ENCODE assay signal across 10 mouse cellular contexts in genomic region chr10:19356720-19357641, GRCm38 (mm10). TPM values are rescaled to one million over a fixed set of nuclear protein-coding genes. Genes with fewer than 3 reads are reported as not detected.
DNase-seq lines count a peak whose midpoint lies in the region; ATAC-seq and TF ChIP-seq lines count a peak whose summit lies in the region.
"Had no signal": no experiment of that assay in that cellular context is flagged by ENCODE, and none has a peak within 500 bp of the region (broad histone marks: within the 10 kb centered on the region; RNA-seq: fewer than 3 reads in every experiment).

No protein-coding gene starts in this region.

- H3K4me2 ChIP-seq in limb, embryonic 12.5 days, result peak overlapping the region; percentile 45

- DNase-seq in embryo, embryonic 10 days (ENCODE audit: low spot score), result peak; percentile 44
- no peak for DNase-seq in embryo, embryonic 11 days
- DNase-seq in spleen, adult 2 months (ENCODE audit: low read depth in 1 of 2, low spot score in 2 of 2), result no peak
- no peak for DNase-seq in spleen, postnatal 10 days (ENCODE audit: low spot score in 2 of 2)
- DNase-seq in thymus, postnatal 4 days, result peak; percentile 49
- no peak for DNase-seq in layer of hippocampus, adult 9-11 months
- DNase-seq in adrenal gland, postnatal 36 days, result no peak

- no peaks in the 10 kb centered on the region for H3K9me3 ChIP-seq in limb, embryonic 12.5 days

- H3K27ac ChIP-seq in spleen, adult 2 months (ENCODE audit: insufficient read depth, low read length), result no peak overlapping the region
- no peak overlapping the region for H3K27ac ChIP-seq in limb, embryonic 12.5 days
- H3K27ac ChIP-seq: macrophage had no signal

- no peaks in the 10 kb centered on the region for H3K36me3 ChIP-seq in spleen, adult 2 months (ENCODE audit: control insufficient read depth, insufficient read depth, low read length)
- no peaks in the 10 kb centered on the region for H3K36me3 ChIP-seq in limb, embryonic 12.5 days

- H3K4me1 ChIP-seq in spleen, adult 2 months (ENCODE audit: control insufficient read depth, insufficient read depth, insufficient read length), result peaks cover 13% of the 10 kb centered on the region
- peaks cover 14% of the 10 kb centered on the region for H3K4me1 ChIP-seq in limb, embryonic 12.5 days (replicated peaks)

- H3K9ac ChIP-seq in limb, embryonic 12.5 days (replicated peaks), result no peak overlapping the region

- ATAC-seq in limb, embryonic 12.5 days (ENCODE audit: insufficient number of reproducible peaks, insufficient read depth, low FRiP score, low TSS enrichment, low read depth), result no peak; the same call in 1 of the 2 replicates

- H3K27me3 ChIP-seq in spleen, adult 2 months (ENCODE audit: control insufficient read depth, insufficient read depth, low read length), result peaks cover 19% of the 10 kb centered on the region
- H3K27me3 ChIP-seq in limb, embryonic 12.5 days, result peaks cover 97% of the 10 kb centered on the region

- TF ChIP-seq CTCF in spleen, adult 2 months (IDR thresholded peaks at IDR 0.05; ENCODE audit: extremely low read depth, insufficient read depth, insufficient read length, insufficient replicate concordance), result no peak

- WGBS in spleen, adult 2 months, result 7% methylated on average over 63 of the region's 63 CpGs
- under 1% methylated on average over 63 of the region's 63 CpGs for WGBS in limb, embryonic 12.5 days

- peak overlapping the region; percentile 24; the same call in 1 of the 2 replicates for H3K4me3 ChIP-seq in spleen, adult 2 months (ENCODE audit: extremely low read depth, insufficient read depth, insufficient read length)
- peak overlapping the region; percentile 20 for H3K4me3 ChIP-seq in limb, embryonic 12.5 days (replicated peaks)

- no peak for TF ChIP-seq POLR2A in spleen, adult 2 months (IDR thresholded peaks at IDR 0.05; ENCODE audit: low read depth, low read length)

RNA-seq across cellular contexts. Expression of gene Olig3, which starts 0.6 kb away (rescaled TPM):
- polyA plus RNA-seq in spleen, adult 2 months (2012; rRNA removed), result 0.04 TPM in 1 of 2 replicates, not detected in the other
- polyA plus RNA-seq in limb, embryonic 12.5 days (2016; fragmentation: Nextera tagmentation; extraction: Ambion mirVana), result not detected in 2 replicates
- total RNA-seq in adrenal gland, postnatal 36 days (2021), result not detected
- total RNA-seq: hematopoietic stem cell, adult 5-6 weeks had no signal
- polyA plus RNA-seq: macrophage had no signal

Comparison
In these comparisons a context has a peak if more than half of its experiments do, and no peak if none do; other contexts are left out.
1. DNase-seq: peak in embryo, embryonic 10 days (single experiment) and thymus, postnatal 4 days (single experiment); none in embryo, embryonic 11 days (single experiment), spleen, adult 2 months (0 of 2), spleen, postnatal 10 days (0 of 2), layer of hippocampus, adult 9-11 months (single experiment) and adrenal gland, postnatal 36 days (0 of 2).